Mouse (Mus musculus) liver, embryonic 13.5 days (tissue): ENCODE data around the gene Pdlim7. TPM values are rescaled to one million over a fixed set of nuclear protein-coding genes. Genes with fewer than 3 reads are reported as not detected.

ENCODE experiments used
- ATAC-seq: fragments of 200-750 bp; cut with Nextera tagmentation; 2 replicates; pipeline ENCODE4 v1.8.0; 2017; ENCODE audit warnings: low read depth, mild to moderate bottlenecking, moderate number of reproducible peaks, moderate library complexity
- DNase-seq: peaks from one replicate; pipeline ENCODE4 v3.0.0; 2022
- H3K27ac ChIP-seq: fragments of 300-500 bp; sonication (generic); 2 replicates; pipeline ENCODE4 v1.5.1; 2015; ENCODE audit warnings: moderate library complexity, mild to moderate bottlenecking, inconsistent platforms
- H3K27me3 ChIP-seq: fragments of 300-500 bp; sonication (generic); 2 replicates; pipeline ENCODE4 v1.6.1; 2015; ENCODE audit warnings: mild to moderate bottlenecking, inconsistent platforms
- H3K36me3 ChIP-seq: fragments of 300-500 bp; sonication (generic); 2 replicates; pipeline ENCODE4 v1.6.1; 2015; ENCODE audit warnings: mild to moderate bottlenecking, inconsistent platforms
- H3K4me1 ChIP-seq: fragments of 300-500 bp; sonication (generic); replicated peaks from 2 replicates; pipeline ENCODE4 v1.6.1; 2015; ENCODE audit warnings: inconsistent platforms
- H3K4me2 ChIP-seq: fragments of 300-500 bp; sonication (generic); 2 replicates; pipeline ENCODE4 v1.6.1; 2015; ENCODE audit warnings: inconsistent platforms, mild to moderate bottlenecking, moderate library complexity
- H3K4me3 ChIP-seq: fragments of 300-500 bp; sonication (generic); replicated peaks from 2 replicates; pipeline ENCODE4 v1.5.1; 2015; ENCODE audit warnings: mild to moderate bottlenecking, inconsistent platforms
- H3K9ac ChIP-seq: fragments of 300-500 bp; sonication (generic); 2 replicates; pipeline ENCODE4 v1.6.1; 2015; ENCODE audit warnings: mild to moderate bottlenecking, inconsistent platforms
- H3K9me3 ChIP-seq: fragments of 300-500 bp; sonication (generic); replicated peaks from 2 replicates; pipeline ENCODE4 v1.6.1; 2016; ENCODE audit warnings: inconsistent platforms
- WGBS: fragments of 180-500 bp; shearing (Covaris S2); methylation state at CpG from one replicate; pipeline ENCODE4 v1.1.7; 2015; ENCODE audit not compliant: insufficient replicate concordance; 5-methylcytosine and 5-hydroxymethylcytosine counted together
- polyA plus RNA-seq: library from polyadenylated mRNA; unstranded; fragments of >200 nt; fragmentation: Nextera tagmentation; extraction: Ambion mirVana; gene quantifications from 2 replicates; pipeline ENCODE4 v1.2.1, GENCODE M21; 2015

Gene Pdlim7
- polyA plus RNA-seq, 1 experiment from 2014 or later, result 28.8 TPM

DNA sequence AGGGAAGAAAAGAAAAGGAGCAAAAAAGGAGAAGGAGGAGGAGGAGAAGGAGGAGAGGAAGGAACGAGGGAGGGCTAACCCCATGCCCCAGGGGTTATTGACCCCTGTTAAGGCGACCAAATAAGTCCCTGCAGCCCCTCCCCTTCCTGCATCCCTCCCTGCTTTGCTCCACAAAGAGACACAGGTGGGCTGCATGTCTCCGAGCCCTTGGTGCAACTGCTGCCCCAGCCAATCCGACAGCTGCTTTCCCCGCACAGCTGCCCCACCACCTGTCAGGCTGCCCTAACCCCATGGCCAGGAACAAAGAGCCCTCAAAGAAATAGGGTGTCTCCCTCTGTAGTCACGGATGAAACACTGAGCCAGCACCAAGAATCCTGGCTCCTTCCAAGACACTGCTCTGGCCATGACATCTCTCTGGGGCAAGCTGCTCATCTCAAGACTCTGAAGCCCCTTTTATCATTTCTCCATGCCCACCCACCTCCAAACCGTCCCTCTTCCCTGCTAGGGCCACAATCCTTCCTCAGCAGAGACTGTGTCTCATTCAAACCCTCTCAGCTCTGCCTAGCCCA lies 28.9 kb downstream of the Pdlim7 start:
- H3K4me1 ChIP-seq, result peaks cover 14% of the 10 kb centered on the region
- no peak overlapping the region for H3K4me2 ChIP-seq
- peaks cover 83% of the 10 kb centered on the region for H3K27me3 ChIP-seq
- DNase-seq (no peak), ATAC-seq (no peak)
- H3K4me3 ChIP-seq, result no peak overlapping the region
- peaks cover 8% of the 10 kb centered on the region for H3K36me3 ChIP-seq
- H3K27ac ChIP-seq, result no peak overlapping the region
- 43% methylated on average over 7 of the region's 7 CpGs for WGBS
- H3K9ac ChIP-seq, result no peak overlapping the region
- H3K9me3 ChIP-seq, result no peaks in the 10 kb centered on the region

DNA sequence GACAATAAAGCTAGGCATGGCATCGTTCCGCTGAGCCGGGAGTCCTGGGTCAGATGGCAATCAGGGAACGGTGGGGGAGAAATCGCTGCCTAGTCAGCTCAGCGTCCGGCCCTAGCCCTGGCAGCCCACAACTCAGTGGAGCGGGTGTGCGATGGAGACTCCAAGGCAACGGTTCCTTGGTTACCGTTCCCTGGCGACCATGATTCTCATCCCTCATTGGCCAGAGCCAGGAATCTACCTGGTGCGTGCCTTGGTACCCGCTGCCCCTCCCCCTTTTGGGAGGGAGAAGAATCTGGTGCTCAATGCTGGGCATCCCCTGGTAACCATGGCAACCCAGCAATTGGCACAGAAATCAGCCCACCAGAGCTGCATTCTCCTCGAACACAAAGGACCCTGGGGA lies 29.9 kb downstream of the Pdlim7 start:
- Histone ChIP-seq H3K9ac (no peak overlapping the region), H3K27me3 (peaks cover 73% of the 10 kb centered on the region)
- 44% methylated on average over 15 of the region's 15 CpGs for WGBS

DNA sequence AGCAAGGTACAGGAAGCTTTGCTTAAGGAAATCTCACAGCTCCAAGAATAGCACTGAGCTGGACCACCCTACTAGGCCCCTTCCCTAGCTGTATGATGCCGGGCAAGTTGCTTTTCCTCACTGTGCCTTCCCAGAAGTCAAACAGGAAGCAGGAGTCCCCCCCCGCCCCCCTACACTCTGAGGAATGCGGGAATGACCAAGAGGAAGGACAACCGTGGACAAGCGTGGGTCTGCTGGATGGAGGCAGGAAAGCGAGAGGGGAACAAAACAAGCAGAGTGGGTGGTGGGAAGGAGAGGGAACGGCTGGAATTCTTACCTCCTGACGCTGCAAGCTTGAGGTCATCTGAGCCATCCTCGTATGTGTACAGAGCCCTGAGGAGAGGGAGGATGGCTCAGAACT lies 30.4 kb downstream of the Pdlim7 start:
- Histone ChIP-seq H3K4me1 (peaks cover 18% of the 10 kb centered on the region), H3K9me3 (no peaks in the 10 kb centered on the region), H3K4me3 (no peak overlapping the region), H3K9ac (no peak overlapping the region), H3K27ac (no peak overlapping the region), H3K27me3 (peaks cover 68% of the 10 kb centered on the region), H3K36me3 (peaks cover 8% of the 10 kb centered on the region), H3K4me2 (no peak overlapping the region)
- no peak for ATAC-seq
- 40% methylated on average over 9 of the region's 9 CpGs for WGBS
- no peak for DNase-seq

More for the DNA sequence above, 29.9 kb downstream of the Pdlim7 start:
- Histone ChIP-seq H3K4me2 (no peak overlapping the region), H3K27ac (no peak overlapping the region), H3K4me1 (peaks cover 17% of the 10 kb centered on the region), H3K4me3 (no peak overlapping the region), H3K9me3 (no peaks in the 10 kb centered on the region), H3K36me3 (peaks cover 8% of the 10 kb centered on the region)
- ATAC-seq (no peak), DNase-seq (no peak)

DNA sequence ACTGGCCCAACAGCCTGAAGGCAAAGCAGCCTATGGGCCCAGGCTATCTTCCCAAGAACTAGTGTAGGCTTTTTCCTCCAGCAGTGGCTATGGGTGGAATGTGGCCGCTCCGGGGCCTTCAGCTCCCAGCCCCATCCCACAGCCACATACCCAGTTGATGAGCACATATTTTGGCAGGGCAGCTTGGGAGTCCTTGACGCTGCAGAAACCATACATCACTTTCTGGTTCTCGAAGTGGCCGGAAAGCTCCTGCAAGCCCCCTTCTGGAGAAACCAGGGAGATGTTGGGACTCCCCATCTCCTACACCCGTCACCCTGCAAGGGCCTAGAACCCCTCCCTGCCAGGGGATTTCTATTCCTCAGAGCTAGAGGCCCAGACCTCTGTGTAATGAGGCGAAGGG lies 30.9 kb downstream of the Pdlim7 start:
- Histone ChIP-seq H3K27me3 (peaks cover 62% of the 10 kb centered on the region), H3K4me2 (no peak overlapping the region), H3K9ac (no peak overlapping the region), H3K36me3 (peaks cover 8% of the 10 kb centered on the region), H3K9me3 (no peaks in the 10 kb centered on the region), H3K4me3 (no peak overlapping the region), H3K27ac (no peak overlapping the region), H3K4me1 (peaks cover 16% of the 10 kb centered on the region)
- no peak for DNase-seq
- WGBS, result 66% methylated on average over 7 of the region's 7 CpGs
- ATAC-seq, result no peak

DNA sequence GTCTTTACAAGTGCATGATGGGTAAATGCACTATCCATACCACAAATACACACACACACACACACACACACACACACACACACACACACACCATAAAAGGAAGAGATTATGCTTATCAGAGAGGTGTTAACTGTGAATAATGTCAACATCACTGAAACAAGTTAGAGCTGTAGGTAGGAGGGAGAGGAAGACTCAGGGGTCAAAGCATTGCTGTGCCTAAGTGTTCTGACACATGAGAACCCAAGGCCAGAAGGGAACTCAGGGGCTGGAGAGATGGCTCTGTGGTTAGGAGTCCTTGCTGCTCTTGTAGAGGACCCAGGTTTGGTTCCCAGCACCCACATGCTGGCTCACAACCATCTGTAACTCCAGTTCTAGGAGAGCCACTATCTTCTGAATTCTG lies 33.5 kb downstream of the Pdlim7 start:
- H3K9ac ChIP-seq, result no peak overlapping the region
- peaks cover 8% of the 10 kb centered on the region; the same call in 1 of the 2 replicates for H3K4me1 ChIP-seq
- peaks cover 54% of the 10 kb centered on the region for H3K27me3 ChIP-seq
- peaks cover 8% of the 10 kb centered on the region for H3K36me3 ChIP-seq
- no peak overlapping the region for H3K4me3 ChIP-seq
- DNase-seq, result no peak
- no peaks in the 10 kb centered on the region for H3K9me3 ChIP-seq
- H3K4me2 ChIP-seq, result no peak overlapping the region
- no peak for ATAC-seq
- H3K27ac ChIP-seq, result no peak overlapping the region

DNA sequence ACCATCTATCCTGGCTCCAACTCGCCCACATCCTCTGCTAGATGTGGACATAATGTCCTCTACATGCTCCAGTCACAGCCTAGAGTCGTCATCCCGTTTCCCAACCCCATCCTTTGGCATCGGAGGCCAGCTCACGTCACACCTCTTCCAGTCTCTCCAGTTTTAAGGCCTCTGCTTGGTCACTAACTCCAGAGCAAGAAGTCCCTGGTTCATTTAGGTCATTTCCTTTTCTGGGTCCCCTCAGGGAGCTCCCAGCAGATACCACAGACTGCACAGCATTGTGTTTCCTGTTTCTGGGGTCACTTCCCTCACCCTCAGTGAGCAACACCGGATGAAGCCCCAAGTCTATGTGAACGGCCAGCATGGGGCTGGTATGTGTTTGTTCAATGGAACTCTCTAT lies 34.5 kb downstream of the Pdlim7 start:
- peaks cover 8% of the 10 kb centered on the region; the same call in 1 of the 2 replicates for H3K4me1 ChIP-seq

DNA sequence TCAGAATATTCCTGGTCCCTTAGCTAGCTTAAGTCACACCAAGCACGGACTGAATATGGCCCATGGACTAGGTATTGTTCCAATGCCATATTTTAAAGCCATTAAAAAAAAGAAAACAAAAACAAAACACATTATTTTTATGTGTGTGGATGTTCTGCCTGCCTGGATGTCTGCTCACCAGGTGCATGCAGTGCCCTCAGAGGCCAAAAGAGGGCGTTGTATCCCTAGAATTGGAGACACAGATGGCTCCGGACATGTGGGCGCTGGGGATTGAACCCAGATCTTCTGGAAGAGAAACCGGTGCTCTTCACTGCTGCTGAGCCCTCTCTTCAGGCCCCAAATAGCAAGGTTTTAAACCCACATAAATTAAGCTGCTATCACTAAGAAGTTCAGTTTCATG lies 35.4 kb downstream of the Pdlim7 start:
- Histone ChIP-seq H3K27ac (no peak overlapping the region), H3K4me2 (no peak overlapping the region), H3K9me3 (no peaks in the 10 kb centered on the region), H3K27me3 (peaks cover 54% of the 10 kb centered on the region), H3K9ac (no peak overlapping the region), H3K4me1 (peaks cover 9% of the 10 kb centered on the region), H3K4me3 (no peak overlapping the region), H3K36me3 (peaks cover 8% of the 10 kb centered on the region)
- no peak for ATAC-seq
- 43% methylated on average over 5 of the region's 5 CpGs for WGBS
- DNase-seq, result no peak

More for the DNA sequence above, 34.5 kb downstream of the Pdlim7 start:
- Histone ChIP-seq H3K27ac (no peak overlapping the region), H3K9ac (no peak overlapping the region), H3K27me3 (peaks cover 54% of the 10 kb centered on the region), H3K4me2 (no peak overlapping the region), H3K4me3 (no peak overlapping the region), H3K9me3 (no peaks in the 10 kb centered on the region), H3K36me3 (peaks cover 8% of the 10 kb centered on the region)
- no peak for DNase-seq
- WGBS, result 36% methylated on average over 7 of the region's 7 CpGs
- 0 out of 2 replicates have a peak, but pooled peaks have one; percentile 39 for ATAC-seq

DNA sequence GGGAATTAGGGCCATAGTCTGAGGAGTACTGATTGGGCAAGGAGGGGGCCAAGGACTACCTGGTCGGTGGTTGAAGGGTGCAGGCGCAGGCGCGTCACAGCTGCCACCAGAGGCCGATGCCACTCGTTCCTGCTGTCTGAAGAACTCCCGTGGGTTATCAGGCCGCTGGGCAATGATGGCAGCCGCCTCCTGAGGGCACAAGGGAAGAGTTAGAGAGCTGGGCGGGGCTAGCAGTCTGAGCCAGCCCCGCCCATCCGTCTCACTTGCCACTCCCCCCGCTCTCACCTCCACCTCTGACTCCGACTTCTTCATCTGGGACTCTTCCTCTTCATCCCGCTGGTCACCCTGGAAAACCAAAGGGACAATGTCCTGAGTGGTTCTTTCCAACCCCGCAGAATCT lies 36.0 kb downstream of the Pdlim7 start:
- no peak for ATAC-seq
- no peak overlapping the region for H3K4me3 ChIP-seq
- H3K9ac ChIP-seq, result no peak overlapping the region
- H3K4me2 ChIP-seq, result no peak overlapping the region
- peaks cover 15% of the 10 kb centered on the region for H3K4me1 ChIP-seq
- WGBS, result 54% methylated on average over 16 of the region's 16 CpGs
- no peaks in the 10 kb centered on the region for H3K9me3 ChIP-seq
- peaks cover 8% of the 10 kb centered on the region for H3K36me3 ChIP-seq
- H3K27ac ChIP-seq, result no peak overlapping the region
- DNase-seq, result no peak
- H3K27me3 ChIP-seq, result peaks cover 54% of the 10 kb centered on the region

DNA sequence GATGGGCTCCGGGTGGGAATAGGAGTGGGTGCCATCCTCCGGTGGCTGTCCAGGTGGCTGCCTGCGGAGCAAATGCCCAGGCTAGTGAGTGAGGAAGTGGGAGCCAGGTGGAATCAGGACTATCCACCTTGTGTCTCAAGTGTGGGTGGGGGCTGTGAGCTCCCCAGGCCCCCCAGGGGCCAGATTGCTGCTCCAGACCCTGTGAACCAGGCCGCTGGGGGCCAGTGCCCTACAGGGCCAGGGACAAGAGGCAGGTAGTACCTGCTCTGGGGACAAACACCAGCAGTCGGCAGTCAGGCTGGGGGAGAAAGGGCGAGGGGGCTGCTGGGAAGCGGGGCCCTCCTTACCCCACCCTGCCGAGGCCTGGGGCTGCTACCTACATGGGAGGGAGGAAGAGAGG lies 37.2 kb downstream of the Pdlim7 start:
- H3K27me3 ChIP-seq, result peaks cover 61% of the 10 kb centered on the region
- peaks cover 3% of the 10 kb centered on the region; the same call in 1 of the 2 replicates for H3K36me3 ChIP-seq
- 68% methylated on average over 8 of the region's 8 CpGs for WGBS

DNA sequence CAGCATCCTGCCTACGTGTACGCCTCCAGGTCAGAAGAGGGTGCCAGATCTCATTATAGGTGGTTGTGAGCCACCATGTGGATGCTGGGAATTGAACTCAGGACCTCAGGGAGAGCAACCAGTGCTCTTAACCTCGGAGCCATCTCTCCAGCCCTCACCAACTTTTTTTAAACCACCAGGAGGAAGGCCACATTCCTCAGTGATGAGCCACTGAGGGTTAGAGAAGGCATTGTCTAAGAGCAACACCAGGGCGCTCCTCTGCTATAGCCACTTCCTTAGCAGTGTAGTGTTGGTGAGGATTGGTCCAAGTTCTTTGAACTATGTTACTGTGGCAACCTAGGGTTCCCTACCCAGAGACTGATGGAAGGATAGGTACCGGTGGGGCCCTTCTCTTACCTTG lies 37.7 kb downstream of the Pdlim7 start:
- ATAC-seq (no peak), DNase-seq (no peak)
- Histone ChIP-seq H3K27me3 (peaks cover 64% of the 10 kb centered on the region), H3K4me1 (peaks cover 32% of the 10 kb centered on the region), H3K9ac (no peak overlapping the region), H3K4me2 (no peak overlapping the region), H3K4me3 (no peak overlapping the region), H3K27ac (no peak overlapping the region), H3K36me3 (peaks cover 2% of the 10 kb centered on the region; the same call in 1 of the 2 replicates), H3K9me3 (no peaks in the 10 kb centered on the region)
- WGBS, result 67% methylated on average over 5 of the region's 5 CpGs

More for the DNA sequence above, 37.2 kb downstream of the Pdlim7 start:
- no peak overlapping the region for H3K27ac ChIP-seq
- peaks cover 27% of the 10 kb centered on the region for H3K4me1 ChIP-seq
- no peak overlapping the region for H3K4me3 ChIP-seq
- no peaks in the 10 kb centered on the region for H3K9me3 ChIP-seq
- H3K9ac ChIP-seq, result no peak overlapping the region
- H3K4me2 ChIP-seq, result no peak overlapping the region
- no peak for DNase-seq
- no peak for ATAC-seq

DNA sequence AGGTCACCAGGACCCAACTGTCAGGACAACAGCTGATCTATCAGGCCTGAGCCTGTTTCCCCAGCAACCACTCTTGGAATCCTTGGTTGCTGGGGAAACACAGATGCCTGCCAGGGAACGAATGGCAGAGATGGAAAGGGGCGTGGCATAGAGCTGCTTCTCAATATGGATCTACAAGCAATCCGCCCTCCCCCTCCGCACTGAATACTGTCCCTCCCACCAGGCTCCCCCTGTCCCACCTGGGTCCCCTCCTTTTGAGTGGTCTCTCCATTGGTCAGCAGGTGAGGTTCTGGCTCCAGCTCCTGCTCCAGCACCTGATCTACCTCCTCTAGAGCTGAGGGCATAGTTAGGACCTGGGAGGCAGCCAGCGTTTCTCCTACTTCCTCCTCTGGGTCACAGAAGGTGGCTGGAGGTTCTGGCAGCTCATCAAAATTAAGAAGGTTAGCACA lies 38.8 kb downstream of the Pdlim7 start:
- no peak for ATAC-seq
- WGBS, result 57% methylated on average over 5 of the region's 5 CpGs
- Histone ChIP-seq H3K4me2 (no peak overlapping the region), H3K27me3 (peaks cover 71% of the 10 kb centered on the region), H3K9me3 (no peaks in the 10 kb centered on the region), H3K27ac (no peak overlapping the region), H3K36me3 (no peaks in the 10 kb centered on the region), H3K4me1 (peaks cover 34% of the 10 kb centered on the region), H3K4me3 (no peak overlapping the region), H3K9ac (no peak overlapping the region)
- no peak for DNase-seq

DNA sequence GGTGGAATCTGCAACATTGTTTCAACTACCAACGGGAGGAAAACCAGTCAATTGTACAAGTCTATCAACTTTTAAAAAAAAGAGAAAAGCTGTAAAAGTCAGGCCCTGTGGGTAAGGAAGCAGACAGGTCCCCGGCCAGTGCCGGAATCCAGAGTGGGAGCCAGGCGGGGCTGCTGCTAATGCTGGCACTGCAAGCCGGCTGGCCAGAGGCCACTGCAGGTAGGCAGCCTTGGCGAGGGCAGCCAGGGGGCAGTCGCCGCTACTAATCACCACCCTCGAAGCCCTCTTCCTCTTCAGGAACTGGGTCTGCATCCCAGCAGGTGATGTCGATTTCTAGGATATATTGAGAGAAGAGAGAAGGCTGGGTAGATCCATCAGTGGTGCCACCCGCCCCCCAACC lies 39.5 kb downstream of the Pdlim7 start:
- Histone ChIP-seq H3K4me2 (no peak overlapping the region), H3K4me3 (no peak overlapping the region), H3K9me3 (no peaks in the 10 kb centered on the region), H3K9ac (no peak overlapping the region), H3K27ac (no peak overlapping the region), H3K27me3 (peaks cover 78% of the 10 kb centered on the region), H3K36me3 (no peaks in the 10 kb centered on the region), H3K4me1 (peaks cover 34% of the 10 kb centered on the region)
- DNase-seq (no peak), ATAC-seq (no peak)
- WGBS, result 59% methylated on average over 11 of the region's 11 CpGs
